Mouse (Mus musculus) embryonic fibroblast, embryonic 13.5 days (primary cell): ENCODE data around the gene Rnaseh2c.

Experiments
- CTCF ChIP-seq: IDR thresholded peaks from 2 replicates; pipeline ENCODE4 v1.5.1; 2011; ENCODE audit warnings: mild to moderate bottlenecking, control low read depth, low read length, moderate library complexity, borderline replicate concordance; ENCODE audit not compliant: insufficient read depth
- POLR2A ChIP-seq: IDR thresholded peaks from 2 replicates; pipeline ENCODE4 v1.6.1; 2011; ENCODE audit warnings: low read depth, mild to moderate bottlenecking, control low read depth, low read length, moderate library complexity

DNA sequence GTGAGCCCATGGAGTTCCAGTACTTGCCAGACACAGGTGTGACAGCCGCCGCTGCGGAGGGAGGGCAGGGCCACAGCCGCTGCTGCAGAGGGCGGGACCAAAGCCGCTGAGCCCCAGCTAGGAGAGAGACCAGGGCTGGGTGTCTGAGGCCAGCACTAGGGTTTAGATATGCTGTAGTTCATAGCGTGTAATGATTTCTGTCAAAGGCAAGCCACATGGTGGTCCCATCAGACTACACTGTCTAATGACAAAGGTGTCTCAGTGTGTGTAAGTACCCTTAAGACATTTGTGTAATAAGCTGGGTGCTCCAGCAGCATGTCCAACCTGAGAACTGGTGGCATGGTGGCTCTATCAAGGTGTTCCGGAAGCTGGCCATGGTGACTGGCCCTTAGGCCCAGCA, 40.0 kb downstream of the Rnaseh2c start:
- TF ChIP-seq CTCF (no peak), POLR2A (no peak)
